Mouse (Mus musculus) CH12.LX (cell line): ENCODE results near the gene Acan.

Experiments used
- CTCF ChIP-seq, 2 experiments: IDR thresholded peaks in 1 of 2; conservative IDR thresholded peaks in 1 of 2; 2 replicates each; pipeline ENCODE4 v1.5.1; 2011 to 2012; ENCODE audit warnings: low read depth in 2 of 2, low read length in 2 of 2, improper control_type of control experiment in 1 of 2, inconsistent platforms in 1 of 2, mild to moderate bottlenecking in 1 of 2, moderate library complexity in 1 of 2
- ELF1 ChIP-seq: IDR thresholded peaks from 2 replicates; pipeline ENCODE4 v1.6.1; 2014; ENCODE audit warnings: low read depth, mild to moderate bottlenecking, inconsistent platforms, low read length, improper control_type of control experiment
- GABPA ChIP-seq: IDR thresholded peaks from 2 replicates; pipeline ENCODE4 v1.6.1; 2012; ENCODE audit warnings: low read depth, low read length, improper control_type of control experiment, inconsistent platforms; ENCODE audit not compliant: insufficient replicate concordance
- MAFK ChIP-seq: IDR thresholded peaks from 2 replicates; pipeline ENCODE4 v1.6.1; 2011; ENCODE audit warnings: low read length, improper control_type of control experiment; ENCODE audit not compliant: insufficient replicate concordance
- MAZ ChIP-seq: IDR thresholded peaks from 2 replicates; pipeline ENCODE4 v1.6.1; 2012; ENCODE audit warnings: low read depth, mild to moderate bottlenecking, inconsistent platforms, low read length, improper control_type of control experiment, moderate library complexity
- PAX5 ChIP-seq: IDR thresholded peaks from 2 replicates; pipeline ENCODE4 v1.6.1; 2012; ENCODE audit warnings: low read length, inconsistent platforms, mixed read lengths
- POLR2A ChIP-seq: IDR thresholded peaks from 2 replicates; pipeline ENCODE4 v1.6.1; 2011; ENCODE audit warnings: low read depth, mild to moderate bottlenecking, improper control_type of control experiment, low read length

- TF ChIP-seq POLR2A, result no peak
- TF ChIP-seq ELF1, result no peak
- no peak for TF ChIP-seq CTCF (conservative IDR thresholded peaks at IDR 0.05 in 1 of 2, IDR thresholded peaks at IDR 0.05 in 1 of 2; ENCODE audit: low read depth in 2 of 2, low read length in 2 of 2)
- TF ChIP-seq PAX5, result no peak
- no peak for TF ChIP-seq GABPA
- TF ChIP-seq MAFK, result no peak
- TF ChIP-seq MAZ, result no peak
Measured at GRCm38 (mm10) chr7:79159406-79159805, 106.1 kb downstream of the Acan start.
